Mouse (Mus musculus): Measurements from ENCODE around the gene Lrig3.

DNA sequence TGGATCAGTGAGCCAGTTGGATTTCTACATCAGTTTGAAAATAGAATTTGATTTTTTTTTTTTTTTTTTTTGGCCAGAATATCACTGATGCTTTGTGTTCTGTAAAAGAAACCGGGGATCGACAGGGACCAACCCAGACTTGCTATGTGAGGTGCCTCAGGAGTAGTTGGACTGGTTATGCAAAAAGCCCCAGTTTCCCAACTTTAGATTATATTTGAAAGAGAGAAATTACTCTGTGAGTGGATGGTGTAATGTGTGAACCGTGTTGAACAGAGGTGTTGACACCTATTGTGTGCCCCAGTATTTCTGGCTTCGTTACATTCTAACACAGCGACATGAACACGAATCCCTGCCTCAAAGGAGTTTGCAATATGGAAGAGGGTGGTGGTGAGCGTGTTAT, 25.9 kb downstream of the Lrig3 start:
- no peak for TF ChIP-seq CTCF (IDR thresholded peaks at IDR 0.05; ENCODE audit: borderline replicate concordance, insufficient read depth, low read depth, low read length)
- TF ChIP-seq POLR2A (IDR thresholded peaks at IDR 0.05; ENCODE audit: borderline replicate concordance, insufficient read depth, low read length) = no peak

Measured in cerebellum, adult 2 months (tissue).